ENCODE assay signal across 23 mouse cellular contexts in the genomic region with DNA sequence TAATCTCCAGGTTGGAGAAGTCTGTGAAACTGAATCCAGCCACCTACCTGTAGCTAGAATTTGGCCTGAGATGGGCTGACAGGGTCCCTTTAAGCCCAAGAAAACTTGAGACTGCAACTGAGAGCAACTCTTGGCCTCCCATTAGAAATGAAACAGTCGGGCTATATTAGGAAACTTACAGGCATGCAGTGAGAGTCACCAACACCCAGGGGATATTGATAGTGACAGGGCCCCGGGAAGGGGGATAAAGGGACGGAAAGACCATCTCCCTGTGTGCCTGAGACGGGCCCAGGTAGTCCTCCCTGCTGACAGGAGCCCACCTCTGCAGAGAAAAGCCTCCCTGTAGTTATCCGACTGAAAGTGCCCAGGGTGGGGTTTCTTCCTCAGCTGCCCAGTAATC. TPM values are rescaled to one million over a fixed set of nuclear protein-coding genes. Genes with fewer than 3 reads are reported as not detected.
DNase-seq lines count a peak whose midpoint lies in the region; ATAC-seq and TF ChIP-seq lines count a peak whose summit lies in the region.
"Had no signal": no experiment of that assay in that cellular context is flagged by ENCODE, and none has a peak within 500 bp of the region (broad histone marks: within the 10 kb centered on the region; RNA-seq: fewer than 3 reads in every experiment).

No protein-coding gene starts in this region.

- peak; percentile 69 for DNase-seq in gastrocnemius, adult 2 months
- no peak for DNase-seq in gastrocnemius, postnatal 14 days
- DNase-seq in heart, embryonic 10.5 days (ENCODE audit: low spot score), result no peak
- DNase-seq in heart, adult 8-10 months (ENCODE audit: low spot score), result no peak
- peak; percentile 50 to 65 for DNase-seq in heart, postnatal 10 days
- DNase-seq in frontal cortex, postnatal 10 days (ENCODE audit: low spot score in 2 of 2), result no peak
- DNase-seq in B cell, adult 2 months, result no peak
- DNase-seq: adrenal gland, adult 2 months; adrenal gland, postnatal 25 days; cerebellum, adult 18-20 months; cerebellum, adult 9-11 months; cerebellum, postnatal 36 days; kidney, adult 2 months had no signal

- peaks cover 63% of the 10 kb centered on the region for H3K36me3 ChIP-seq in heart, embryonic 10.5 days
- H3K36me3 ChIP-seq in heart, embryonic 14.5 days (ENCODE audit: control insufficient read depth, insufficient read depth, low read length), result peaks cover 60% of the 10 kb centered on the region
- H3K36me3 ChIP-seq: embryonic facial prominence, embryonic 13.5 days; forebrain, embryonic 12.5 days; hindbrain, embryonic 15.5 days; kidney, embryonic 15.5 days had no signal

- no peaks in the 10 kb centered on the region for H3K9me3 ChIP-seq in heart, embryonic 10.5 days
- H3K9me3 ChIP-seq in heart, embryonic 14.5 days (ENCODE audit: control insufficient read depth, low read length), result no peaks in the 10 kb centered on the region
- H3K9me3 ChIP-seq: embryonic facial prominence, embryonic 13.5 days; forebrain, embryonic 12.5 days; hindbrain, embryonic 15.5 days; kidney, embryonic 15.5 days had no signal

- TF ChIP-seq CTCF in gastrocnemius, adult 2 months (IDR thresholded peaks at IDR 0.05), result no peak

- peak; percentile 62 for ATAC-seq in heart, embryonic 14.5 days (ENCODE audit: insufficient number of reproducible peaks, insufficient read depth, low FRiP score, low read depth)
- ATAC-seq: forebrain, embryonic 16.5 days; intestine, embryonic 16.5 days; Patski had no signal

- H3K4me2 ChIP-seq in heart, embryonic 14.5 days (ENCODE audit: low read length), result peak overlapping the region; percentile 54
- H3K4me2 ChIP-seq: embryonic facial prominence, embryonic 13.5 days; forebrain, embryonic 12.5 days; hindbrain, embryonic 15.5 days; kidney, embryonic 15.5 days had no signal

- peak overlapping the region; percentile 68 for H3K9ac ChIP-seq in heart, embryonic 14.5 days (ENCODE audit: low read length)
- H3K9ac ChIP-seq: embryonic facial prominence, embryonic 13.5 days; forebrain, embryonic 12.5 days; hindbrain, embryonic 15.5 days; kidney, embryonic 15.5 days had no signal

- intact Hi-C loops in gastrocnemius, adult 2 months (cut with DNase I), result loop anchor here (2.0 kb wide), 1 partner anchor 17 kb away; a partner anchor contains a TSS
- intact Hi-C loops in gastrocnemius, postnatal 14 days (cut with DNase I; ENCODE audit: low total_unique reads), result no loop called here
- intact Hi-C loops in heart, postnatal 10 days (cut with DNase I), result no loop called here

- peak overlapping the region; percentile 97 for H3K27ac ChIP-seq in gastrocnemius, adult 2 months
- peak overlapping the region; percentile 85 for H3K27ac ChIP-seq in heart, embryonic 10.5 days
- H3K27ac ChIP-seq in heart, embryonic 14.5 days (replicated peaks in 1 of 2; ENCODE audit: control insufficient read depth in 1 of 2, insufficient read depth in 1 of 2, low read depth in 2 of 2, low read length in 2 of 2), result peak overlapping the region; percentile 90 to 96
- H3K27ac ChIP-seq: embryonic facial prominence, embryonic 13.5 days; forebrain, embryonic 12.5 days; hindbrain, embryonic 15.5 days; kidney, embryonic 15.5 days had no signal

- H3K27me3 ChIP-seq in heart, embryonic 10.5 days (ENCODE audit: insufficient read depth, poor library complexity, severe bottlenecking), result peaks cover 29% of the 10 kb centered on the region
- H3K27me3 ChIP-seq in heart, embryonic 14.5 days (ENCODE audit: control insufficient read depth, insufficient read depth, low read length), result 0 out of 2 replicates have a peak, but pooled peaks cover 10% of the 10 kb centered on the region
- H3K27me3 ChIP-seq: Patski had no signal

- WGBS in heart, embryonic 10.5 days, result 36% methylated on average over 5 of the region's 5 CpGs
- 22% methylated on average over 5 of the region's 5 CpGs for WGBS in heart, embryonic 14.5 days

- peaks cover 85% of the 10 kb centered on the region for H3K4me1 ChIP-seq in heart, embryonic 10.5 days
- H3K4me1 ChIP-seq in heart, embryonic 14.5 days (ENCODE audit: control insufficient read depth in 2 of 2, insufficient read depth in 2 of 2, low read length in 2 of 2), result peaks cover 47 to 89% of the 10 kb centered on the region in 2 experiments
- H3K4me1 ChIP-seq: forebrain, embryonic 12.5 days; hindbrain, embryonic 15.5 days; kidney, embryonic 15.5 days had no signal

- peak overlapping the region; percentile 47 for H3K4me3 ChIP-seq in gastrocnemius, adult 2 months
- peak overlapping the region; percentile 34 for H3K4me3 ChIP-seq in heart, embryonic 10.5 days
- peak overlapping the region in 1 of 2 experiments; percentile 1; a peak in 2 of 4 replicates for H3K4me3 ChIP-seq in heart, embryonic 14.5 days (ENCODE audit: control insufficient read depth in 1 of 2, insufficient read depth in 1 of 2, low read depth in 1 of 2, low read length in 2 of 2)
- H3K4me3 ChIP-seq: embryonic facial prominence, embryonic 13.5 days; forebrain, embryonic 12.5 days; hindbrain, embryonic 15.5 days; kidney, embryonic 15.5 days had no signal

RNA-seq across cellular contexts. Expression of a gene that starts 18.4 kb away (rescaled TPM):
- total RNA-seq in gastrocnemius, adult 2 months (2021), result 100 to 1,000 TPM; 424 to 437 TPM
- total RNA-seq in gastrocnemius, postnatal 14 days (2021), result 100 to 1,000 TPM; 352 to 422 TPM
- polyA plus RNA-seq in heart, embryonic 10.5 days (2016; fragmentation: Nextera tagmentation; extraction: Ambion mirVana), result 32.5 and 43.7 TPM in 2 replicates
- 100 to 1,000 TPM; 423 to 464 (median 433) TPM for total RNA-seq in heart, adult 8-10 months (2022)
- polyA plus RNA-seq in heart, embryonic 14.5 days (2014; fragmentation: Nextera tagmentation; extraction: Ambion mirVana), result 25.5 and 29.4 TPM in 2 replicates
- total RNA-seq in heart, postnatal 10 days (2021), result 100 to 1,000 TPM; 378 to 449 TPM
- total RNA-seq: CH12.LX had no signal

RNA-seq across cellular contexts. Expression of a gene that starts 45.1 kb away (rescaled TPM):
- 10 to 100 TPM; 32.4 to 38.2 TPM for total RNA-seq in gastrocnemius, adult 2 months (2021)
- 10 to 100 TPM; 25.9 to 29.5 TPM for total RNA-seq in gastrocnemius, postnatal 14 days (2021)
- 65.0 and 74.3 TPM in 2 replicates for polyA plus RNA-seq in heart, embryonic 10.5 days (2016; fragmentation: Nextera tagmentation; extraction: Ambion mirVana)
- 10 to 100 TPM; 19.4 to 21.8 (median 20.3) TPM for total RNA-seq in heart, adult 8-10 months (2022)
- polyA plus RNA-seq in heart, embryonic 14.5 days (2014; fragmentation: Nextera tagmentation; extraction: Ambion mirVana), result 52.6 and 56.8 TPM in 2 replicates
- total RNA-seq in heart, postnatal 10 days (2021), result 10 to 100 TPM; 21.3 to 24.4 TPM

RNA-seq across cellular contexts. Expression of a gene that starts 58.9 kb away (rescaled TPM):
- not detected for total RNA-seq in gastrocnemius, adult 2 months (2021)
- under 1 TPM in 1 of 2 experiments, not detected in 1; 0.23 TPM for total RNA-seq in gastrocnemius, postnatal 14 days (2021)
- 0.21 and 1.1 TPM in 2 replicates for polyA plus RNA-seq in heart, embryonic 10.5 days (2016; fragmentation: Nextera tagmentation; extraction: Ambion mirVana)
- not detected for total RNA-seq in heart, adult 8-10 months (2022)
- polyA plus RNA-seq in heart, embryonic 14.5 days (2014; fragmentation: Nextera tagmentation; extraction: Ambion mirVana), result 0.39 and 0.54 TPM in 2 replicates
- not detected for total RNA-seq in heart, postnatal 10 days (2021)
- total RNA-seq: CH12.LX; heart, adult 18-20 months had no signal

Comparison
In these comparisons a context has a peak if more than half of its experiments do, and no peak if none do; other contexts are left out.
1. DNase-seq: peak in gastrocnemius, adult 2 months (single experiment) and heart, postnatal 10 days (2 of 2); none in gastrocnemius, postnatal 14 days (single experiment), heart, embryonic 10.5 days (single experiment), heart, adult 8-10 months (single experiment), frontal cortex, postnatal 10 days (0 of 2) and B cell, adult 2 months (0 of 2).
2. Peak in every context shown above with its lines, with median percentiles within 50 percentile points of each other: H3K27ac ChIP-seq.